Mouse (Mus musculus) ovary, postnatal 36 days (tissue): ENCODE data around the gene Unc45b.

Source experiments
- DNase-seq: peaks from one replicate; pipeline ENCODE4 v3.0.0; 2022; ENCODE audit warnings: low spot score, mixed read lengths

The Unc45b gene

DNA sequence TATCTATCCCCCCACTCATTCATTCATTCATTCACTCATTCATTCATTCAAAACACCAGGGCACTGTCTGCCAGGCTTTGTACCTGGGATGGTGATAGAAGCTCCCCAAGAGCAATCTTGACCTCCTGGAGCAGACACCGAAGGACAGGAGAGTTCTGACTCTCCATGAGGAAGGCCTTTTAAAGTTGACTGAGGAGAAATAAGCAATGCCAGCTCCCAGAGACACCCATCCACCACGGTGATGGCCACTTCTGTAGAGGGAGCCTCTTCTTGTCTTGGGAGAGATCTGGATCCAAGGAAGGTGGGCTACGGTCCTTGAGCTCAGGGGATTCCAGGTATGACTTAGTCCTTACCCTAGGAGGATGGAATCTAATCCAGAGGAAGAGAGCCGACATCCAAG lies at the start of gene Unc45b:
Gene Unc45b (plus strand): TSS at position 301 of the 400 bp plus-strand sequence.
- DNase-seq, result no peak

DNA sequence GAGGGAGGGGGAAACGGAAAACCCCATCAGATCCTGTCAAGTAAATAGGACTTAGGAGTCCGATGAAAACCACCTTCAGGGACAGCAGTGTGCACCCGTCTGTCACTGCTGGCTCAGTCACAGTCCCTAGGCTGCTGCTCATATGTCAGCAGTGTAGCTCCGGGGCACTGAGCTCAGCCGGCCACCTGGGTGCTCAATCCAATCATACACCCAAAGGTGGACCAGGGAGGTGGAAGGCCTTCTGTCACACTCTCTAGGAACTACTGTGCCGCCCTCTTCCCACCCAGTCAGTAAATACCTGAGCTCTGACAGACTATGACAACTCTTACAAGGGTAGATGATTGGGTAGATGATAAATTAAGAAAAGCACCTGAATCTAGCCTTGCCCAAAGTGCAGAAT lies 49.6 kb upstream of the Unc45b start:
- no peak for DNase-seq

- DNase-seq, result no peak
Observed at GRCm38 (mm10) chr11:82861558-82861957, 48.8 kb upstream of the Unc45b start.

GRCm38 (mm10) chr11:82862638-82863037 lies 47.7 kb upstream of the Unc45b start:
- DNase-seq, result no peak

- no peak for DNase-seq
Observed at GRCm38 (mm10) chr11:82863059-82863458, 47.3 kb upstream of the Unc45b start.

GRCm38 (mm10) chr11:82863488-82863931 lies 46.8 kb upstream of the Unc45b start:
- no peak for DNase-seq

GRCm38 (mm10) chr11:82865957-82866356 lies 44.4 kb upstream of the Unc45b start:
- DNase-seq, result no peak

- no peak for DNase-seq
Observed at GRCm38 (mm10) chr11:82866850-82867564, 43.3 kb upstream of the Unc45b start.

GRCm38 (mm10) chr11:82867956-82868355 lies 42.4 kb upstream of the Unc45b start:
- DNase-seq, result no peak

- DNase-seq, result no peak
Observed at GRCm38 (mm10) chr11:82869506-82870172, 40.7 kb upstream of the Unc45b start.

- peak; percentile 48 for DNase-seq
Observed at GRCm38 (mm10) chr11:82870173-82871030, 39.9 kb upstream of the Unc45b start.

DNA sequence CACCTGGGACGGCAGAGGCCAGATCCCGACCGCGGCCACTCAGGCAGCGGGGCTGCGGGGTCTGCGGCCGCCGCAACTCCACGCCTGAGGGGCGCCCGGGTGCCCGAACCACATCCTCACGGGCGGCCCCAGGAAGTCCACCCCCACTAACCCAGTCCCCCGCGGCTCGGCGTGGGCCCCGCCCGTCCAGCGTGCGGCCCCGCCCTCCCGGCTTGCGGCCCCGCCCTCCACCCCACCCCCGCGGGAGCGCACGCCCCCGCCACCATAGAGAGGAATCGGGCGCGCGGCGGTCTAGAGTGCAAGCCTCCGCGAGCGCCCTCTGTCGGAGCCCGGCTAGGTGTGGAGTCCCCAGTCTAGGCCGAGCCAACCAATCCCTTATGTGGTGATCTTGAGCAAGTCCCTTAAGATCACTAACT lies 39.3 kb upstream of the Unc45b start, which contains the start of gene Rffl:
Gene Rffl (minus strand): TSS at position 180 of the 416 bp plus-strand sequence.
- DNase-seq, result peak; percentile 94

DNA sequence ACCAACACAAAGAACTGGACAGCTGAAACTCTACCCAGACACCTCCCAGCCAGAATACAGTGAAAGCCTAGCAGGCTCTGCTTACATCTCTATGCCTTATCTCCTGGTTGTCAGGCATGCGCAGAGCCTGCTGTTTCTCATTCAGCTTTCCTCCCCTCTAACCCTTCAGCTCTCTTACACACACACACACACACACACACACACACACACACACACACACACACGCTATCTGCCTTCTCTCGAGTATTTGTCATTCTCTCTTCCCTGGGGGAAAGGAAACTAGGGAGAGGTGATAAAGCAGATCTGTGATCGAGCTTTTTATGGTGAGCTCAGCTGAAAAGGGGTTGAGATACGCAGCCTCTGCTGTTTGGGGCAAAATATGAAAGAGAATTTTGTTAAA lies 35.4 kb upstream of the Unc45b start:
- no peak for DNase-seq

DNA sequence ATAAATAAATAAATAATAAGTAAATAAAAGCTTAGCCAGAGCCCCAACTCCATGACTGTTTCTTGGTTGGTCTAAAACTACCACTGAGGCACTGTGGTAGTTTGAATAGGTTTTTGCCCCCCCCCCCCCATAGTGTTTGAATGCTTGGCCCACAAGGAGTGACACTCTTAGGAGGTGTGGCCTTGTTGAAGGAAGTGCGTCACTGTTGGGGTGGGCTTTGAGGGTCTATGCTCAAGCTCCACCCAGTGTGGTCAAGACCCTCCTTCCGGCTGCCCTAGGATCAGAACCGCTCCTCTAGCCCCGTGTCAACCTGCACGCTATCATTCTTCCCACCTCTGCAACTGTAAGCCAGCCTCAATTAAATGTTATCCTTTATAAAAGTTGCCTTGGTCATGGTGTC lies 34.7 kb upstream of the Unc45b start:
- no peak for DNase-seq

GRCm38 (mm10) chr11:82877726-82878344 lies 32.5 kb upstream of the Unc45b start:
- no peak for DNase-seq

DNA sequence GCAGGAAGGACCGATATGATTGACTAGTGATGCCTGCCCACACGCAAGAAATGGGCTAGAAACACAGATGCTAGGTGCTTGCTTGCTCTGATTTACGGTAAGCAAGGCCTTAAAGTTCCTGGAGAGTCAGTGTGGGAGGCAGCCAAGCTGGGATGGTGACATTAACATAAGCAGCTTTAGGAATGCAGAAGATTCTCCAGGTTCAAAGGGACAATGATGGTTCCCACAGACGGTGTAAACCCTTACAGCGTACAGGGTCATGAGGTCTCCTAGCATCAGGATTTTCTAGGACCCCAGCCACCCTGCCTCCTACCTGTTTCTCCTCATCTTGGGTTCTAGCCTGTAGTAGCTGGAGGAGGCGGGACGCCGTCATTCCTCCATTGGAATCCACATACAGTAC lies 27.2 kb upstream of the Unc45b start:
- no peak for DNase-seq

GRCm38 (mm10) chr11:82886559-82886958 lies 23.8 kb upstream of the Unc45b start:
- no peak for DNase-seq

GRCm38 (mm10) chr11:82888491-82888946 lies 21.8 kb upstream of the Unc45b start:
- DNase-seq, result peak; percentile 28

GRCm38 (mm10) chr11:82889524-82890341 lies 20.6 kb upstream of the Unc45b start:
- DNase-seq, result peak; percentile 24

GRCm38 (mm10) chr11:82890342-82890762 lies 20.0 kb upstream of the Unc45b start, which contains the start of gene Rad51d:
Rad51d (minus strand) TSS chr11:82890614.
- DNase-seq, result peak; percentile 94

DNA sequence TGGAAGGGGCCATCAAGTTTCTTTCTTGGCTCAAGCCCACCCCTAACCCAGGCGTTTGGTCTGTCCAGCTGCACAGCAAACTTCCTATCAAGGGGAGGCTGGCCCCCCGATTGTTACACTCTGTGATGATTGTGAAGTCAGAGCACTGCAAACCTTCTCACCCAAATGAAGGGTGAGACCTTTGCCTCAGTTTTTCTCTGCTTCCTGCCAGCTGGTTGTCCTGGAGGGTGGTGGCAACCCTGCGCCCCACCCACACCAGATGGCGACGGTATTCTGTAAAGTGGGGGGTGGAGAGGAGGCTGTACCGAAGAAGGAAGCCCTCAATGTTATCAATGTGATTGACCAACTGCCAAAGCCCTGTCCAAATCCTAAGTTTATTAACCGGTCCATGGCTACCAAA lies 18.4 kb upstream of the Unc45b start, which contains the start of gene Fndc8:
Gene Fndc8 (plus strand): TSS at position 189 of the 400 bp plus-strand sequence.
- no peak for DNase-seq
